Mouse (Mus musculus) G1E (cell line): Measurements from ENCODE around the gene Naa50. TPM values are rescaled to one million over a fixed set of nuclear protein-coding genes. Genes with fewer than 3 reads are reported as not detected.

ENCODE experiments used
- ATAC-seq: 2 replicates; pipeline ENCODE4 v1.8.0; 2016; ENCODE audit warnings: mild to moderate bottlenecking; ENCODE audit not compliant: insufficient number of reproducible peaks, poor library complexity, low FRiP score, severe bottlenecking; ENCODE audit errors: extremely low read depth
- DNase-seq: peaks from one replicate; pipeline ENCODE4 v3.0.0; 2012; ENCODE audit warnings: low spot score
- H3K27me3 ChIP-seq: 2 replicates; pipeline ENCODE4 v1.6.1; 2012; ENCODE audit warnings: mild to moderate bottlenecking, low read length, inconsistent platforms; ENCODE audit not compliant: insufficient read depth
- H3K36me3 ChIP-seq: replicated peaks from 2 replicates; pipeline ENCODE3; 2012; ENCODE audit warnings: mild to moderate bottlenecking, inconsistent platforms
- H3K4me1 ChIP-seq: 2 replicates; pipeline ENCODE4 v1.6.1; 2012; ENCODE audit warnings: low read depth, low read length, inconsistent platforms, mixed read lengths; ENCODE audit not compliant: insufficient read depth
- H3K4me3 ChIP-seq: 2 replicates; pipeline ENCODE4 v1.5.1; 2012; ENCODE audit warnings: low read depth, mild to moderate bottlenecking, inconsistent platforms, low read length, moderate library complexity, mixed read lengths
- H3K9me3 ChIP-seq: replicated peaks from 2 replicates; pipeline ENCODE4 v1.6.1; 2012; ENCODE audit warnings: inconsistent platforms
- CTCF ChIP-seq: IDR thresholded peaks from 2 replicates; pipeline ENCODE4 v1.5.1; 2012; ENCODE audit warnings: low read depth, low read length, inconsistent platforms, mixed read lengths
- GATA1 ChIP-seq: IDR thresholded peaks from 2 replicates; pipeline ENCODE4 v1.6.1; 2012; ENCODE audit warnings: borderline replicate concordance, low read length, inconsistent platforms, mixed read lengths
- GATA2 ChIP-seq: IDR thresholded peaks from 2 replicates; pipeline ENCODE4 v1.6.1; 2012; ENCODE audit warnings: low read depth, low read length, inconsistent platforms, borderline replicate concordance
- POLR2AphosphoS5 ChIP-seq: IDR thresholded peaks from 2 replicates; pipeline ENCODE4 v1.6.1; 2012; ENCODE audit warnings: low read depth, low read length, inconsistent platforms; ENCODE audit not compliant: insufficient replicate concordance
- TAL1 ChIP-seq: conservative IDR thresholded peaks from 2 replicates; pipeline ENCODE4 v1.6.1; 2012; ENCODE audit warnings: low read depth, low read length, inconsistent platforms, mixed read lengths
- polyA plus RNA-seq: library from polyadenylated mRNA; stranded (reverse); fragments of >175 nt; gene quantifications from 2 replicates; pipeline ENCODE4 v1.2.3, GENCODE M21; 2012
- total RNA-seq, 2 experiments: library from RNA; stranded (forward) in 1 of 2; stranded (reverse) in 1 of 2; fragments of 200-1000 nt in 1 of 2; fragments of >200 nt in 1 of 2; fragmentation: Nextera tagmentation in 1 of 2; gene quantifications; 2 replicates each; pipeline ENCODE4 v1.2.3; 2014 to 2017

Gene Naa50
- total and polyA plus RNA-seq, 3 experiments, result 44.5 to 171 (median 89.8) TPM

DNA sequence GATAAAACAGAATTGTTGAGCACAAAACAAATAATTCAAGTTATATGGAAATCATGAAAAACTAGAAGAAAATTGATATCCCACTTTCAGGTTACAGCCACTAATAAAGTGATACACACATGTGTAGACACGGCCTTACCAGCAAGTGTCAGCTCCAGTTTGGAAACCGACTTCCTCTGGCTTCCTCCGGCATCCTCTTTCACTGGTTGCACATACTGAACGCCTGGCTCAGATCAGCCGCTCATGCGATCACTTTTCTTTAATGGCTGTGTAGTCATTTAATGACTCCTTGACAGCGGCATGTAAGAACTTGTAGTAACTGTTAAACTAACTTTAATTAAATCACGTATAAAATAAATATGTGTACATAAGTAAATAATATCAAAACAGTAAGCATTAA lies 66.3 kb downstream of the Naa50 start:
- ATAC-seq (no peak), DNase-seq (no peak)
- H3K4me3 ChIP-seq, result no peak overlapping the region
- H3K36me3 ChIP-seq, result peaks cover 78% of the 10 kb centered on the region
- no peaks in the 10 kb centered on the region for H3K9me3 ChIP-seq
- peaks cover 12% of the 10 kb centered on the region for H3K4me1 ChIP-seq
- no peaks in the 10 kb centered on the region for H3K27me3 ChIP-seq
- no peak for TF ChIP-seq CTCF
- no peak for TF ChIP-seq GATA1
- no peak for TF ChIP-seq POLR2AphosphoS5
- no peak for TF ChIP-seq TAL1
- no peak for TF ChIP-seq GATA2

GRCm38 (mm10) chr16:44210156-44211053 lies 70.8 kb downstream of the Naa50 start:
- TF ChIP-seq POLR2AphosphoS5, result no peak
- TF ChIP-seq CTCF, result no peak
- Histone ChIP-seq H3K4me3 (no peak overlapping the region), H3K36me3 (peaks cover 87% of the 10 kb centered on the region), H3K9me3 (no peaks in the 10 kb centered on the region), H3K27me3 (no peaks in the 10 kb centered on the region), H3K4me1 (peaks cover 12% of the 10 kb centered on the region)
- no peak for DNase-seq
- ATAC-seq, result no peak

GRCm38 (mm10) chr16:44211054-44211414 lies 71.4 kb downstream of the Naa50 start:
- no peaks in the 10 kb centered on the region for H3K27me3 ChIP-seq
- no peak for DNase-seq
- no peak for TF ChIP-seq GATA1
- TF ChIP-seq POLR2AphosphoS5, result no peak
- no peak for TF ChIP-seq TAL1
- no peak for TF ChIP-seq CTCF
- no peak for TF ChIP-seq GATA2
- ATAC-seq, result no peak
- H3K4me3 ChIP-seq, result no peak overlapping the region
- H3K9me3 ChIP-seq, result no peaks in the 10 kb centered on the region
- H3K4me1 ChIP-seq, result peaks cover 12% of the 10 kb centered on the region
- H3K36me3 ChIP-seq, result peaks cover 88% of the 10 kb centered on the region

- no peak for DNase-seq
- no peaks in the 10 kb centered on the region for H3K27me3 ChIP-seq
- ATAC-seq, result no peak
- TF ChIP-seq TAL1 (no peak), CTCF (no peak), GATA2 (no peak), GATA1 (no peak), POLR2AphosphoS5 (no peak)
- no peak overlapping the region for H3K4me3 ChIP-seq
- H3K4me1 ChIP-seq, result peaks cover 12% of the 10 kb centered on the region
- peaks cover 92% of the 10 kb centered on the region for H3K36me3 ChIP-seq
- H3K9me3 ChIP-seq, result no peaks in the 10 kb centered on the region
Observed at GRCm38 (mm10) chr16:44212703-44213102, 73.1 kb downstream of the Naa50 start.

Other genes with a start within 250 kb of the Naa50 start
- gene Qtrt2, start 213.0 kb upstream of the Naa50 start, total RNA-seq (2014; fragmentation: Nextera tagmentation), result 19.2 and 24.8 TPM in 2 replicates
- 27.5 and 31.9 TPM in 2 replicates for gene Qtrt2, start 213.0 kb upstream of the Naa50 start, total RNA-seq (2017)
- gene Qtrt2, start 213.0 kb upstream of the Naa50 start, polyA plus RNA-seq, result 2.2 and 6.0 TPM in 2 replicates
- gene Zdhhc23, start 160.0 kb upstream of the Naa50 start, total RNA-seq (2014; fragmentation: Nextera tagmentation), result 0.90 TPM in 1 of 2 replicates, not detected in the other
- gene Zdhhc23, start 160.0 kb upstream of the Naa50 start, total RNA-seq (2017), result 0.52 and 0.55 TPM in 2 replicates
- gene Zdhhc23, start 160.0 kb upstream of the Naa50 start, polyA plus RNA-seq, result 0.11 and 0.21 TPM in 2 replicates
- 1.4 and 1.7 TPM in 2 replicates for gene Gramd1c, start 76.5 kb upstream of the Naa50 start, total RNA-seq (2014; fragmentation: Nextera tagmentation)
- gene Gramd1c, start 76.5 kb upstream of the Naa50 start, total RNA-seq (2017), result 8.4 and 11.2 TPM in 2 replicates
- 0.08 and 0.10 TPM in 2 replicates for gene Gramd1c, start 76.5 kb upstream of the Naa50 start, polyA plus RNA-seq
- gene Atp6v1a, start 125 bp upstream of the Naa50 start, total RNA-seq (2014; fragmentation: Nextera tagmentation), result 57.4 and 62.7 TPM in 2 replicates
- 158 and 174 TPM in 2 replicates for gene Atp6v1a, start 125 bp upstream of the Naa50 start, total RNA-seq (2017)
- 1.6 and 2.7 TPM in 2 replicates for gene Atp6v1a, start 125 bp upstream of the Naa50 start, polyA plus RNA-seq
- 50.4 and 56.7 TPM in 2 replicates for gene Usf3, start 33.4 kb downstream of the Naa50 start, total RNA-seq (2014; fragmentation: Nextera tagmentation)
- 10.2 TPM in 2 replicates for gene Usf3, start 33.4 kb downstream of the Naa50 start, total RNA-seq (2017)
- gene Usf3, start 33.4 kb downstream of the Naa50 start, polyA plus RNA-seq, result 4.0 and 4.4 TPM in 2 replicates
- gene Sidt1, start 193.4 kb downstream of the Naa50 start, total RNA-seq (2014; fragmentation: Nextera tagmentation), result not detected in 2 replicates
- gene Sidt1, start 193.4 kb downstream of the Naa50 start, total RNA-seq (2017), result 1.1 TPM in 1 of 2 replicates, not detected in the other
- gene Sidt1, start 193.4 kb downstream of the Naa50 start, polyA plus RNA-seq, result not detected in 2 replicates
- 21.0 and 27.7 TPM in 2 replicates for gene Spice1, start 207.3 kb downstream of the Naa50 start, total RNA-seq (2014; fragmentation: Nextera tagmentation)
- 20.9 and 24.4 TPM in 2 replicates for gene Spice1, start 207.3 kb downstream of the Naa50 start, total RNA-seq (2017)
- 5.7 and 5.9 TPM in 2 replicates for gene Spice1, start 207.3 kb downstream of the Naa50 start, polyA plus RNA-seq